Mouse (Mus musculus): ENCODE results near the gene Pla2g12b.

DNA sequence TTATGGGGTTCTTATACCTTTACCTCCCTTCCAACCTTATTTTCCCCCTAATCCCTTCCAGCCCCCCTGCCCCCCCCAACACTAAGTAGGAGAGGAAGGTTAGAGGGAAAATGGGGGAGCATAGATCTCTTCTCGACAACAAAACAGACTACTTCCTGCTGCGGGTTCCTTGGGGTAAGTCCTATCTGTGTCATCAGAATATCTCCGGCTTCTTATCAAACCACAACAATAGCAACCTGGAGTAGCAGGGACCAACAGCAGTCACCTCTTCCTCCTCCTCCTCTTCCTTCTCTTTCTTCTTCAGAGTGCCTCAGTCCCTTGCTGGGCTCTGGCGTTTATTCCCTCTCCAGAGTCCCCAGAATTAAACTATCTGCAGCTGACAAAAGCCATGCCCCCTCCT, 11.6 kb upstream of the Pla2g12b start:
- TF ChIP-seq CTCF (IDR thresholded peaks at IDR 0.05; ENCODE audit: borderline replicate concordance, insufficient read depth, low read length) = no peak
- TF ChIP-seq POLR2A (IDR thresholded peaks at IDR 0.05; ENCODE audit: low read depth, low read length) = no peak

Data from embryonic fibroblast, embryonic 13.5 days (primary cell).